Mouse (Mus musculus): ENCODE results near the gene Nek9. TPM values are rescaled to one million over a fixed set of nuclear protein-coding genes. Genes with fewer than 3 reads are reported as not detected.
"Not testable (repeated sequence)": the region's sequence is repeated elsewhere in the genome, so short reads cannot be mapped to it uniquely, and the experiment has no call there.

Nek9 gene
- polyA plus RNA-seq, 1 experiment from 2014 or later: 23.9 TPM

DNA sequence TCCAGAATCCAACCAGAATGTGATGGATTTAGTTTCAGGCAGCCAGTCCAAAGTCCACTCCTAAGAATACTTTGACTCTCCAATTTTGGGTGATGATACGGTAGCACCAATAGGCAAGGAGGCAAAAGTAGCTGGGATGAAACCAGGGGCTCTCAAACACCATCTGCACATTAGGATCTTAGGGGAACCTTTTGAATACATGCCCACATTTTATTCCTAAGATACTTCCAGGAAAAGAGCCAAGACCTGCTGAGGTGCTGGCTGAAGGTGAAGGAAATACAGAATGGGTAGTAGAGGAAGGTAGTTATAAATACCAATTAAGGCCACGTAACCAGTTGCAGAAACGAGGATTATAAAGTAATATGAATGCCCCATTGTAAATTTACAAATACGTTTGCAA, 57.4 kb downstream of the Nek9 start:
- not testable (repeated sequence) for H3K9me3 ChIP-seq; DNase-seq (ENCODE audit: extremely low spot score, low spot score); H3K27me3 ChIP-seq (ENCODE audit: poor library complexity, severe bottlenecking); H3K4me3 ChIP-seq; H3K36me3 ChIP-seq (replicated peaks); H3K27ac ChIP-seq
- peaks cover 23% of the 10 kb centered on the region for H3K4me1 ChIP-seq
- 96% methylated on average over 2 of the region's 4 CpGs for WGBS

- Histone ChIP-seq H3K4me3 (peak overlapping the region; percentile 83), H3K27ac (no peak overlapping the region), H3K27me3 (ENCODE audit: poor library complexity, severe bottlenecking) (no peaks in the 10 kb centered on the region), H3K9me3 (no peaks in the 10 kb centered on the region), H3K4me1 (peaks cover 23% of the 10 kb centered on the region), H3K36me3 (replicated peaks) (no peaks in the 10 kb centered on the region)
- 66% methylated on average over 12 of the region's 12 CpGs for WGBS
- DNase-seq (ENCODE audit: extremely low spot score, low spot score): no peak
Measured at GRCm38 (mm10) chr12:85280845-85281651, 58.1 kb downstream of the Nek9 start.

DNA sequence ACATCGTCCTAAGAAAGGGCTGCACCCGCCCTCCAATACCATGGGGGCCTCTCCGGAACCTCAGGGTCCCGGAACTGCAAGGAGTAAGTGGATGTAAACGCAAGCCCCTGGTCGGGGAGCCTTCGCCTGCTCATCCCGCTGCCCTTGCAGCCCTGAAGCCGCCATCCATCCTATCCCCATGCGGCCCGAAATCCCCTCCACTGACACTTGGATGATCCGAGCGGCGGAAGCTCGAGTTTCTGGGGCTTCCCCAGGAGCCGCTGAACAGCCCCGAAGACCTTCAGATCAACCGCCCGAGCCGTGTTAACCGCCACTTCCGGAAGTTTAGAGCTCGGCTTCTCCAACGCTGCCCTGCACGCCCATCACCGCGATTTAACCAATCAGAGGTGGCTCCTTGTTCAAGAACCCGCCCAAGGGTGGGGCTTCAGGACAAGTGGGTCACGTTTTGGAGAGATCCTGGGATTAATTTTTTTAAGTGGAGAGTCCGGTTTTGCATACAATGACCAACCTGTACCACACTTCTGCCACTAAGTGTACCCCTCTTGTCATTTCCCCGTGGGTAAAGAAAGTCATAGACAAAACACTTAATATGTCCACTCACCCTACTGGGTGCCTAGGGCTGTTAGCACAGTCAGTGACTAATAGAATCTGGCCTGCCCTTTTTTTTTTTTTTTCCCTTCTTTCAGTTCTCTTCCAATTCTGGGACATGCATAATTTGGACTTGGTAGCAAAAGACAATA, 58.9 kb downstream of the Nek9 start:
- Histone ChIP-seq H3K9me3 (no peaks in the 10 kb centered on the region), H3K27ac (peak overlapping the region; percentile 91), H3K4me3 (peak overlapping the region; percentile 83), H3K27me3 (ENCODE audit: poor library complexity, severe bottlenecking) (no peaks in the 10 kb centered on the region), H3K4me1 (peaks cover 23% of the 10 kb centered on the region), H3K36me3 (replicated peaks) (peaks cover 6% of the 10 kb centered on the region)
- peak; percentile 96 for DNase-seq (ENCODE audit: extremely low spot score, low spot score)
- under 1% methylated on average over 31 of the region's 31 CpGs for WGBS

DNA sequence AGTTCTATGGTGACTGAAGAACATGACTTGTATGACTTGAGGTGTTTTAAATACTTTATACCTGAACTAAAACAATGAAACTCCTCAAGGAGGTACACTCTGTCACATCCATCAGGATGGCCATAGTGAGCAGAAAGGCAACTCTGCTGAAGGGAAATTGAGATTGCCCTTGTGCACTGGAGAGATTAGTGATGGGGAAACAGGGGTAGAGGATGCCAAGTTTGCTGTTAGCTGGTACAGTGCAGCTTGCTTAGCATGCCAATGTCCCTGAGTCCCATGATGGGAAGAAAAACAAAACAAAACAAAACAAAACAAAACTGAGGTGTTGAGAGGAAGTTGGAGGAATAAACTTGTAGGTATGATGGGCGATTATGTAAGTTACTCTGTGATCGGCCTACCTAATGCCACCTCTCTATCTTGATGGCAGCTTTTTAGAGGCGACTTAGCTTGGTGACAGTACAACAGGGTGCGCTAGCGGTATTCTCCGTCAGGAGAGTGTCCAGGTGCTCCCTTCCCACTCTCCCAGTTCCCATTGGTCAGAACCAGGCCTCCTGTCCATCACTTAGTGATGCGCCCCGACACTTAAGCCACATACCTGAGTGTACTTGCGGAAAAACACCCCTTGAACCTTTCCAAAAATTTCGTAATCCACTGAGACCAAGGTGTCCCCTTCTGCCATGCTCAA, 59.6 kb downstream of the Nek9 start:
- Histone ChIP-seq H3K36me3 (replicated peaks) (peaks cover 14% of the 10 kb centered on the region), H3K4me1 (peaks cover 23% of the 10 kb centered on the region), H3K9me3 (no peaks in the 10 kb centered on the region), H3K27ac (peak overlapping the region; percentile 91), H3K4me3 (peak overlapping the region; percentile 83), H3K27me3 (ENCODE audit: poor library complexity, severe bottlenecking) (no peaks in the 10 kb centered on the region)
- DNase-seq (ENCODE audit: extremely low spot score, low spot score): no peak
- 6% methylated on average over 10 of the region's 10 CpGs for WGBS

GRCm38 (mm10) chr12:85278919-85279318, 60.2 kb downstream of the Nek9 start:
- Histone ChIP-seq H3K27me3 (ENCODE audit: poor library complexity, severe bottlenecking) (no peaks in the 10 kb centered on the region), H3K36me3 (replicated peaks) (peaks cover 18% of the 10 kb centered on the region), H3K4me1 (peaks cover 23% of the 10 kb centered on the region), H3K9me3 (no peaks in the 10 kb centered on the region; the same call in 1 of the 2 replicates), H3K4me3 (peak overlapping the region; percentile 83; the same call in 1 of the 2 replicates), H3K27ac (no peak overlapping the region)
- DNase-seq (ENCODE audit: extremely low spot score, low spot score): no peak
- WGBS: 95% methylated on average over 10 of the region's 10 CpGs

DNA sequence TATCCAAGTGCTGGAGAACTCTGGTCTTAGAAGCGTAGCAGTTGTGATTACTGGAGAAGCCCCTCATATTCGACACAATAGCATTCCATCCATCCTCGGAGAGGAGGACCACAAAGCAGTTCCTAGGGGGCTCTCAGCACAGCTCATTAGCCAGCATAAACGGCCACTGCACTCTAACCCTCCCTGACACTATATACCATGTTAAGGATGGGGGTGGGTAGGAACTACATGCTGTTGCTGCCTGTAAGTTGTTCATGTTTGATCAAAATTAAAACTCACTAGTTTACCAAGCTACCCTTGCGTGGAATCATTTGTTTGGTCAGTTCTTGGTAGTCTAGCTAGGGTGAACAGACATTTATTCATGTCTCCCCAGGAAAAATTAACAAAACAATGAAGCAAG, 62.9 kb downstream of the Nek9 start:
- Histone ChIP-seq H3K4me1 (peaks cover 22% of the 10 kb centered on the region), H3K9me3 (no peaks in the 10 kb centered on the region; the same call in 1 of the 2 replicates), H3K27me3 (ENCODE audit: poor library complexity, severe bottlenecking) (no peaks in the 10 kb centered on the region), H3K4me3 (no peak overlapping the region), H3K27ac (no peak overlapping the region), H3K36me3 (replicated peaks) (peaks cover 18% of the 10 kb centered on the region)
- WGBS: 77% methylated on average over 5 of the region's 5 CpGs
- DNase-seq (ENCODE audit: extremely low spot score, low spot score): no peak

- H3K27me3 ChIP-seq (ENCODE audit: poor library complexity, severe bottlenecking): no peaks in the 10 kb centered on the region
- no peaks in the 10 kb centered on the region; the same call in 1 of the 2 replicates for H3K9me3 ChIP-seq
- no peak overlapping the region for H3K4me3 ChIP-seq
- no peak overlapping the region for H3K27ac ChIP-seq
- peaks cover 13% of the 10 kb centered on the region for H3K4me1 ChIP-seq
- H3K36me3 ChIP-seq (replicated peaks): peaks cover 24% of the 10 kb centered on the region
- DNase-seq (ENCODE audit: extremely low spot score, low spot score): no peak
- WGBS: 84% methylated on average over 10 of the region's 10 CpGs
Measured at GRCm38 (mm10) chr12:85273508-85273907, 65.7 kb downstream of the Nek9 start.

GRCm38 (mm10) chr12:85271843-85272206, 67.3 kb downstream of the Nek9 start:
- no peaks in the 10 kb centered on the region; the same call in 1 of the 2 replicates for H3K9me3 ChIP-seq
- DNase-seq (ENCODE audit: extremely low spot score, low spot score): no peak
- H3K4me1 ChIP-seq: peaks cover 13% of the 10 kb centered on the region
- H3K27ac ChIP-seq: no peak overlapping the region
- no peaks in the 10 kb centered on the region for H3K27me3 ChIP-seq (ENCODE audit: poor library complexity, severe bottlenecking)
- peaks cover 33% of the 10 kb centered on the region for H3K36me3 ChIP-seq (replicated peaks)
- WGBS: 82% methylated on average over 4 of the region's 4 CpGs
- H3K4me3 ChIP-seq: no peak overlapping the region

DNA sequence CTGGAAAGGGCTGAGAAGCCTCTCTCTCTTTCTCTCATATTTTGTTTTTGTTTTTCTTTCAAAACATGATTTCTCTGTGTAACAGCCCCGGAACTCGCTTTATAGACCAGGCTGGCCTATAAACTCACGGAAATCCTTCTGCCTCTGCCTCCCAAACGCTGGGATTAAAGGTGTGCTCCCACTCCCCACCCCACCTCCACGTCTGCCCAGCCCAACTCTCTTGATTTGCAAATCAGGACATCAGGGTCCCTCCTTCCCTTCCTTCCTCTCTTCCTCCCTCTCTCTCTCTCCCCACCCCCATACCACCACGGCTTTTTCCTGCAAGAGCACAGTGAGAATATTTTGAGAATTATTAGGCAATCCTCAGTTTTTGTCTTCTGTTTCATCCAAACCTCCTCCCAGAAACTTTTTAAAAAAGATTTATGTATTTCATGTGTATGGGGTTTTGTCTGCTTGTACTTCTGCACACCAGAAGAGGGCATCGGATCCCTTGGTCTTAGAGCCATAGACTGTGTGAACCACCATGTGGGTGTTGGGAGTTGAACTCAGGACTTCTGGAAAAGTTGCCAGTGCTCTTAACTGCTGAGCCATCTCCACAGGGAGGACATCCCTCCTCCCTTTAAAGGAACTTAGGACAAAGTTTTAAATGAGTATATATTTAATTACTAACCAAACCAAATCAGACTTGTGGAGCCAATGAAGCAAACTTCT, 67.9 kb downstream of the Nek9 start:
- H3K27me3 ChIP-seq (ENCODE audit: poor library complexity, severe bottlenecking): no peaks in the 10 kb centered on the region
- peaks cover 33% of the 10 kb centered on the region for H3K36me3 ChIP-seq (replicated peaks)
- 77% methylated on average over 7 of the region's 7 CpGs for WGBS
- 0 out of 2 replicates have a peak overlapping the region, but pooled peaks have one; percentile 92 for H3K27ac ChIP-seq
- H3K9me3 ChIP-seq: no peaks in the 10 kb centered on the region; the same call in 1 of the 2 replicates
- no peak for DNase-seq (ENCODE audit: extremely low spot score, low spot score)
- H3K4me1 ChIP-seq: peaks cover 13% of the 10 kb centered on the region
- H3K4me3 ChIP-seq: peak overlapping the region; percentile 65; the same call in 1 of the 2 replicates

DNA sequence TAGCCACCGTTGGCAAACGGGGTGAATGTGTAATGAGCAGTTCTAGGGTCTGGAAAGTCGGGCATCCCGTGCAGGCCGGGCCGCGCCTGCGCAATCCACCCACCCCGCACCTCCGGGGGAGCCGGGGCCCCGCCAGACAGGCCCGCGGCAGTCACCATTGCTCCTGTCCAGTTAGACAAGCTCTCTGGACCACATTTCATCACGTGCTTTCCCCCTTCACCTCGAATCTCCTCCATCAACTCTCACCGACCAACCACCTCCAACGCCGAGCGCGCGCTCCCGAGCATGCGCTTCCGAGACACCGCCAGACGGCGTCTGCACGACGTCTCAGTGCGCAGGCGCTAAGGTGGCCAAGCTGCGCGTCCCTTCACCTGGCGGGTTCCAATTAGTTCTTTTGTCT, 68.8 kb downstream of the Nek9 start, which contains the start of gene Mlh3:
Mlh3 (minus strand) TSS at position 281 of the 400 bp plus-strand sequence.
- under 1% methylated on average over 35 of the region's 35 CpGs for WGBS
- peak within 1 kb of the TSS; percentile 92 for H3K27ac ChIP-seq

DNA sequence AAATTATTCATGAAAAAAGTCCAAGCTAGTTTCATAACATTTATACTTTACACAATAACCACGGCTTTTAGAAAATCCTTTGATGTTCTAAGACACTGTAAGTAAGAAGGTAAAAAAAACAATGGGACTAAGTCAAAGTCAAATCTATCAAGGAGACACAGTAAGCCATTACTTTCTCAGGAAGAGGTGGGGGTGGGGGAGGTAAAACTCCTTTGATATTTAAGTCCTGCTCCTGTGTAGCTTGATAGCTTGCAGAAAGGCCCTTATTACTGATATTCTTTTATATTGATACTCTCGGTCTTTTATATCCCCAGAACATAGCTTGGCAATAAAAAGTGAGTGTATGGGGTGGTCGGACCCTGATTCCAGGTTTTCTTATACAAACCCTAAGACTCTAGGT, 69.3 kb downstream of the Nek9 start:
- DNase-seq (ENCODE audit: extremely low spot score, low spot score): no peak
- Histone ChIP-seq H3K4me3 (peak overlapping the region; percentile 65), H3K4me1 (peaks cover 13% of the 10 kb centered on the region), H3K36me3 (replicated peaks) (peaks cover 22% of the 10 kb centered on the region), H3K27ac (peak overlapping the region; percentile 92), H3K9me3 (no peaks in the 10 kb centered on the region; the same call in 1 of the 2 replicates), H3K27me3 (ENCODE audit: poor library complexity, severe bottlenecking) (no peaks in the 10 kb centered on the region)
- 66% methylated on average over 3 of the region's 3 CpGs for WGBS

More for the DNA sequence above, 68.8 kb downstream of the Nek9 start, which contains the start of gene Mlh3:
- Histone ChIP-seq H3K4me1 (peaks cover 13% of the 10 kb centered on the region), H3K27me3 (ENCODE audit: poor library complexity, severe bottlenecking) (no peaks in the 10 kb centered on the region), H3K9me3 (no peaks in the 10 kb centered on the region; the same call in 1 of the 2 replicates), H3K36me3 (replicated peaks) (peaks cover 27% of the 10 kb centered on the region), H3K4me3 (peak within 1 kb of the TSS; percentile 65)
- peak; percentile 83 for DNase-seq (ENCODE audit: extremely low spot score, low spot score)

DNA sequence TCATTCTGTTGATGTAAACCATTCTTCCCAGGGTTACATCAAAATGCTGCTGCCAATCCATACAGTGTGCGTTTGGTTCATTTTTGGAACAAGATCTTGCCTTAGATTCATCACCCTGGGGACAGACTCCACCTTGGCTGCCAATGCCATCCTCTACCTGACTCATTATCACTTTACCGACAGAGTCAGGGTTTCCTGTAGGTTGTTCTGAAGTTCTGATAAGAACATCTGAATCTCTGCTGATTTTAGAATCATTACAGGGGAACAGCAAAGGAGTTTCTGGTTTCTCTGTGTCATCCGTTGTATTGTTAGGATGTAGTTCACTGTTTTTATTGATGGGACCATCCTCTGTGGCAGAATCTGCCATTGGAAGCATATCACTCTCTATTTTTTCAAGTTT, 72.9 kb downstream of the Nek9 start:
- H3K36me3 ChIP-seq (replicated peaks): peaks cover 15% of the 10 kb centered on the region
- no peak overlapping the region for H3K4me3 ChIP-seq
- no peak for DNase-seq (ENCODE audit: extremely low spot score, low spot score)
- 94% methylated on average over 3 of the region's 3 CpGs for WGBS
- H3K4me1 ChIP-seq: peaks cover 18% of the 10 kb centered on the region
- no peaks in the 10 kb centered on the region for H3K9me3 ChIP-seq
- H3K27me3 ChIP-seq (ENCODE audit: poor library complexity, severe bottlenecking): no peaks in the 10 kb centered on the region
- no peak overlapping the region for H3K27ac ChIP-seq
